Mouse (Mus musculus) ES-E14 (cell line): ENCODE measurements around the gene Larp4b. TPM values are rescaled to one million over a fixed set of nuclear protein-coding genes. Genes with fewer than 3 reads are reported as not detected.

ENCODE experiments used
- DNase-seq: peaks from one replicate; pipeline ENCODE4 v3.0.0-alpha.2; 2013; ENCODE audit warnings: low read depth, low spot score
- H3K27ac ChIP-seq: 2 replicates; pipeline ENCODE4 v1.5.1; 2012; ENCODE audit warnings: low read depth, mild to moderate bottlenecking, low read length, moderate library complexity, mixed read lengths; ENCODE audit not compliant: poor library complexity, insufficient read depth, severe bottlenecking
- H3K36me3 ChIP-seq: 2 replicates; pipeline ENCODE4 v1.6.1; 2012; ENCODE audit warnings: mild to moderate bottlenecking, low read length, moderate library complexity, mixed read lengths; ENCODE audit not compliant: control insufficient read depth, poor library complexity, insufficient read depth, severe bottlenecking
- H3K4me1 ChIP-seq, 2 experiments: fragments of 150-350 bp in 1 of 2; sonication (generic) in 1 of 2; 2 replicates each; pipeline ENCODE4 v1.6.1; 2012; ENCODE audit warnings: low read length in 2 of 2, mild to moderate bottlenecking in 1 of 2, mixed read lengths in 1 of 2; ENCODE audit not compliant: control insufficient read depth in 2 of 2, insufficient read depth in 2 of 2, poor library complexity in 1 of 2
- H3K4me3 ChIP-seq, 2 experiments: fragments of 150-350 bp in 1 of 2; sonication (generic) in 1 of 2; 2 replicates each; pipeline ENCODE4 v1.5.1; 2012; ENCODE audit warnings: low read length in 2 of 2, low read depth in 1 of 2, mild to moderate bottlenecking in 1 of 2, mixed read lengths in 1 of 2; ENCODE audit not compliant: insufficient read depth in 1 of 2, poor library complexity in 1 of 2, severe bottlenecking in 1 of 2
- H3K9ac ChIP-seq: 2 replicates; pipeline ENCODE4 v1.6.1; 2012; ENCODE audit warnings: low read depth, mild to moderate bottlenecking, low read length, mixed read lengths; ENCODE audit not compliant: poor library complexity, insufficient read depth, severe bottlenecking
- H3K9me3 ChIP-seq: fragments of 150-350 bp; sonication (generic); 2 replicates; pipeline ENCODE4 v1.6.1; 2012; ENCODE audit warnings: low read depth, mild to moderate bottlenecking, low read length; ENCODE audit not compliant: control insufficient read depth, insufficient read depth
- CHD2 ChIP-seq: IDR thresholded peaks from 2 replicates; pipeline ENCODE4 v1.6.1; 2014; ENCODE audit warnings: mild to moderate bottlenecking, low read depth, low read length, inconsistent platforms
- HCFC1 ChIP-seq: IDR thresholded peaks from 2 replicates; pipeline ENCODE4 v1.6.1; 2012; ENCODE audit warnings: low read length, inconsistent platforms, borderline replicate concordance; ENCODE audit not compliant: insufficient read depth
- MAFK ChIP-seq: IDR thresholded peaks from 2 replicates; pipeline ENCODE4 v1.6.1; 2014; ENCODE audit warnings: mild to moderate bottlenecking, low read depth, low read length, inconsistent platforms; ENCODE audit not compliant: insufficient read depth
- ZC3H11A ChIP-seq: IDR thresholded peaks from 2 replicates; pipeline ENCODE4 v1.6.1; 2012; ENCODE audit warnings: low read depth, mild to moderate bottlenecking, inconsistent platforms, low read length, borderline replicate concordance
- ZNF384 ChIP-seq: IDR thresholded peaks from 2 replicates; pipeline ENCODE4 v1.6.1; 2012; ENCODE audit warnings: low read depth, low read length, inconsistent platforms
- in situ Hi-C, 2 experiments: fragments of 600-800 bp; cut with MboI; formaldehyde crosslinking; loops; one replicate each; pipeline ENCODE4 v1.15.1; 2025; ENCODE audit warnings: low sequenced_read_pairs in 2 of 2, inconsistent platforms in 1 of 2; ENCODE audit not compliant: unreplicated experiment in 2 of 2
- total RNA-seq: library from RNA; depleted of rRNA; stranded (reverse); fragments of 300-350 nt; gene quantifications from 2 replicates; pipeline ENCODE4 v1.2.3, GENCODE M21; 2012

Gene Larp4b
- total RNA-seq, 1 experiment, result 66.3 TPM

- TF ChIP-seq ZNF384 (no peak), HCFC1 (no peak), ZC3H11A (no peak), MAFK (no peak), CHD2 (no peak)
- peaks cover 17% of the 10 kb centered on the region for H3K36me3 ChIP-seq
These were observed 35.1 kb downstream of the Larp4b start for GRCm38 (mm10) chr13:9128707-9129314.

GRCm38 (mm10) chr13:9134421-9134820, 40.7 kb downstream of the Larp4b start:
- H3K36me3 ChIP-seq, result peaks cover 11% of the 10 kb centered on the region
- DNase-seq, result no peak
- H3K27ac ChIP-seq, result no peak overlapping the region

More at GRCm38 (mm10) chr13:9128707-9129314, 35.1 kb downstream of the Larp4b start:
- no peak overlapping the region for H3K4me3 ChIP-seq
- H3K4me1 ChIP-seq, result no peaks in the 10 kb centered on the region; a peak in 1 of 4 replicates
- no peaks in the 10 kb centered on the region for H3K9me3 ChIP-seq
- in situ Hi-C loops, result no loop called here
- no peak for DNase-seq
- H3K9ac ChIP-seq, result no peak overlapping the region
- no peak overlapping the region for H3K27ac ChIP-seq

GRCm38 (mm10) chr13:9136088-9136487, 42.4 kb downstream of the Larp4b start:
- TF ChIP-seq CHD2 (no peak), HCFC1 (no peak), ZC3H11A (no peak), MAFK (no peak)
- Histone ChIP-seq H3K36me3 (peaks cover 13% of the 10 kb centered on the region), H3K9me3 (no peaks in the 10 kb centered on the region), H3K27ac (no peak overlapping the region), H3K9ac (no peak overlapping the region), H3K4me1 (peaks cover 0 to 2% of the 10 kb centered on the region in 2 experiments; a peak in 1 of 4 replicates), H3K4me3 (no peak overlapping the region)
- in situ Hi-C loops, result no loop called here
- DNase-seq, result no peak

More at GRCm38 (mm10) chr13:9134421-9134820, 40.7 kb downstream of the Larp4b start:
- no peak overlapping the region for H3K4me3 ChIP-seq
- H3K9ac ChIP-seq, result no peak overlapping the region
- TF ChIP-seq MAFK (no peak), HCFC1 (no peak), ZNF384 (no peak), CHD2 (no peak), ZC3H11A (no peak)
- H3K4me1 ChIP-seq, result no peaks in the 10 kb centered on the region
- H3K9me3 ChIP-seq, result no peaks in the 10 kb centered on the region
- in situ Hi-C loops, result no loop called here

GRCm38 (mm10) chr13:9136733-9137132, 43.1 kb downstream of the Larp4b start:
- in situ Hi-C loops, result no loop called here
- Histone ChIP-seq H3K9me3 (no peaks in the 10 kb centered on the region), H3K36me3 (peaks cover 15% of the 10 kb centered on the region), H3K4me3 (no peak overlapping the region), H3K9ac (no peak overlapping the region), H3K4me1 (peaks cover 0 to 4% of the 10 kb centered on the region in 2 experiments; a peak in 2 of 4 replicates), H3K27ac (no peak overlapping the region)
- DNase-seq, result no peak
- TF ChIP-seq MAFK (no peak), ZC3H11A (no peak), CHD2 (no peak), HCFC1 (no peak), ZNF384 (no peak)

DNA sequence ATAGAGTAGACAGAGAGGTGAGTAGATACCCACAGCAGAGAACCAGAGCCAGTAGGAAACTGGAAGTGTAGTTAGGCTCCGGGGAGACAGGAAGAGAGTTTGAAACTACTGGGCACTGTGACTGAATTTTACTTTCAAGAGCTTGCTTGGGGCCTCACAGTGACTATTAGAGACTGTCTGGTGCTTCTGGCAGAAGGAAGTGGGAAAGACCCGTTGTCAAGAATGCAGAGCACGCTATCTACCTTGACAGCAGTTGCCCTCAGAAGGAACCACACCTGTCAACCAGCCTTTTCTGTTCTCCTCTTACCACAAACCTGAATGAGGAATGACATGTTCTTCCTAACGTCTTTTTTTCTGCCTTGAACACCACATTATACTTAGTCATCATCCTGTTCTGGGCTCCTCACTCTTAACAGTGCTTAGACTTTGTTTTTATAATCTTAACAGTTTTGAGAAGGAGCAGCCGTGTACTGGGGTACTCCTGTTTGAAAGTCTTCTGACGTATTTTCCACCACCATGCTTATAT, 45.8 kb downstream of the Larp4b start:
- in situ Hi-C loops, result no loop called here
- Histone ChIP-seq H3K9ac (no peak overlapping the region), H3K4me3 (no peak overlapping the region), H3K9me3 (no peaks in the 10 kb centered on the region), H3K27ac (no peak overlapping the region), H3K4me1 (peaks cover 0 to 10% of the 10 kb centered on the region in 2 experiments; a peak in 2 of 4 replicates), H3K36me3 (peaks cover 17% of the 10 kb centered on the region)
- no peak for TF ChIP-seq ZC3H11A
- no peak for DNase-seq
